ENCODE assay signal across 20 mouse cellular contexts in genomic region chr11:81838426-81838825, GRCm38 (mm10). TPM values are rescaled to one million over a fixed set of nuclear protein-coding genes. Genes with fewer than 3 reads are reported as not detected.
"Had no signal": no experiment of that assay in that cellular context is flagged by ENCODE, and none has a peak within 500 bp of the region (broad histone marks: within the 10 kb centered on the region; RNA-seq: fewer than 3 reads in every experiment).

No protein-coding gene starts in this region.

- ATAC-seq: intestine, embryonic 16.5 days had no signal

- H3K27me3 ChIP-seq: kidney, embryonic 15.5 days; liver, embryonic 15.5 days; neural tube, embryonic 15.5 days had no signal

- H3K36me3 ChIP-seq: kidney, embryonic 15.5 days; limb, embryonic 10.5 days; liver, embryonic 15.5 days; neural tube, embryonic 15.5 days had no signal

- H3K4me1 ChIP-seq: kidney, embryonic 15.5 days; liver, embryonic 15.5 days; neural tube, embryonic 15.5 days had no signal

- H3K27ac ChIP-seq: kidney, embryonic 15.5 days; limb, embryonic 10.5 days; liver, embryonic 15.5 days; neural tube, embryonic 15.5 days had no signal

- H3K9ac ChIP-seq: kidney, embryonic 15.5 days; liver, embryonic 15.5 days; lung, embryonic 14.5 days; neural tube, embryonic 15.5 days had no signal

- DNase-seq: kidney, adult 2 months; kidney, postnatal 14 days; lung, embryonic 14.5 days; lung, postnatal 10 days; lung, postnatal 4 days; right cerebral cortex, postnatal 4 days; spleen, adult 18-20 months; thymus, adult 18-20 months; thymus, postnatal 14 days had no signal

- H3K9me3 ChIP-seq: kidney, embryonic 15.5 days; limb, embryonic 10.5 days; liver, embryonic 15.5 days; neural tube, embryonic 15.5 days had no signal

- H3K4me3 ChIP-seq: kidney, embryonic 15.5 days; limb, embryonic 10.5 days; liver, embryonic 15.5 days; myocyte; neural tube, embryonic 15.5 days had no signal

- H3K4me2 ChIP-seq: kidney, embryonic 15.5 days; liver, embryonic 11.5 days; liver, embryonic 15.5 days; lung, embryonic 14.5 days; neural tube, embryonic 15.5 days had no signal

RNA-seq across cellular contexts. Expression of gene 5530401A14Rik, which starts 22.0 kb away (rescaled TPM):
- polyA plus RNA-seq: kidney, adult 2 months; large intestine, adult 2 months; limb, embryonic 10.5 days; liver, embryonic 11.5 days; liver, embryonic 15.5 days; lung, embryonic 14.5 days; myocyte; neural tube, embryonic 11.5 days; stomach, embryonic 14.5 days; urinary bladder, adult 2 months had no signal
